Mouse (Mus musculus) midbrain, postnatal 0 days (tissue): ENCODE data around the gene Hsf4. TPM values are rescaled to one million over a fixed set of nuclear protein-coding genes. Genes with fewer than 3 reads are reported as not detected.

Experiments
- ATAC-seq: fragments of 200-750 bp; cut with Nextera tagmentation; 2 replicates; pipeline ENCODE4 v1.8.0; 2017; ENCODE audit warnings: moderate number of reproducible peaks, mild to moderate bottlenecking, moderate TSS enrichment, moderate library complexity; ENCODE audit not compliant: low FRiP score
- DNase-seq: peaks from one replicate; pipeline ENCODE4 v3.0.0-alpha.2; 2015; ENCODE audit warnings: low spot score
- H3K27ac ChIP-seq: fragments of 300-500 bp; sonication (generic); 2 replicates; pipeline ENCODE4 v1.5.1; 2014; ENCODE audit warnings: low read depth, mild to moderate bottlenecking, low read length, mixed read lengths
- H3K27me3 ChIP-seq: fragments of 300-500 bp; sonication (generic); 2 replicates; pipeline ENCODE4 v1.6.1; 2014; ENCODE audit warnings: low read length, control low read depth, mixed read lengths; ENCODE audit not compliant: insufficient read depth
- H3K36me3 ChIP-seq: fragments of 300-500 bp; sonication (generic); 2 replicates; pipeline ENCODE4 v1.6.1; 2014; ENCODE audit warnings: low read length, control low read depth, mixed read lengths; ENCODE audit not compliant: insufficient read depth
- H3K4me1 ChIP-seq: fragments of 300-500 bp; sonication (generic); 2 replicates; pipeline ENCODE4 v1.6.1; 2014; ENCODE audit warnings: mild to moderate bottlenecking, control low read depth, antibody characterized with exemption, low read length, mixed read lengths; ENCODE audit not compliant: insufficient read depth
- H3K4me2 ChIP-seq: fragments of 300-500 bp; sonication (generic); 2 replicates; pipeline ENCODE4 v1.6.1; 2014; ENCODE audit warnings: low read depth, mild to moderate bottlenecking, low read length, mixed read lengths; ENCODE audit not compliant: poor library complexity, severe bottlenecking
- H3K4me3 ChIP-seq: fragments of 300-500 bp; sonication (generic); 2 replicates; pipeline ENCODE4 v1.5.1; 2014; ENCODE audit warnings: low read depth, mild to moderate bottlenecking, low read length, moderate library complexity
- H3K9ac ChIP-seq: fragments of 300-500 bp; sonication (generic); replicated peaks from 2 replicates; pipeline ENCODE4 v1.6.1; 2014; ENCODE audit warnings: mild to moderate bottlenecking, low read length, moderate library complexity, mixed read lengths; ENCODE audit not compliant: poor library complexity, severe bottlenecking
- H3K9me3 ChIP-seq: fragments of 300-500 bp; sonication (generic); 2 replicates; pipeline ENCODE4 v1.6.1; 2016; ENCODE audit warnings: low read length, control low read depth
- CTCF ChIP-seq: IDR thresholded peaks from 2 replicates; pipeline ENCODE4 v1.5.1; 2016; ENCODE audit warnings: antibody characterized with exemption, mild to moderate bottlenecking
- WGBS: fragments of 180-500 bp; shearing (Covaris S2); extraction: QIAGEN DNeasy Blood & Tissue Kit; methylation state at CpG from one replicate; pipeline ENCODE4 v1.1.7; 2014; 5-methylcytosine and 5-hydroxymethylcytosine counted together
- polyA plus RNA-seq: library from polyadenylated mRNA; unstranded; fragments of >200 nt; fragmentation: Nextera tagmentation; extraction: Ambion mirVana; gene quantifications from 2 replicates; pipeline ENCODE4 v1.2.1, GENCODE M21; 2015
- total RNA-seq: library from RNA; depleted of rRNA; stranded (reverse); fragments of >200 nt; gene quantifications from 2 replicates; pipeline ENCODE4 v1.2.3, GENCODE M21; 2014; rRNA removed

Hsf4 gene
- 0.33 TPM in 1 of 2 replicates, not detected in the other for total RNA-seq
- polyA plus RNA-seq, result 0.43 and 0.59 TPM in 2 replicates

- no peak for TF ChIP-seq CTCF
- Histone ChIP-seq H3K27me3 (peaks cover 70% of the 10 kb centered on the region), H3K9me3 (no peaks in the 10 kb centered on the region), H3K27ac (0 out of 2 replicates have a peak within 1 kb of the TSS, but pooled peaks have one; percentile 32), H3K9ac (peak within 1 kb of the TSS; percentile 44; the same call in 1 of the 2 replicates), H3K4me1 (0 out of 2 replicates have a peak, but pooled peaks cover 6% of the 10 kb centered on the region), H3K4me3 (peak within 1 kb of the TSS; percentile 50), H3K4me2 (peak within 1 kb of the TSS; percentile 65), H3K36me3 (no peaks in the 10 kb centered on the region)
- ATAC-seq (no peak), DNase-seq (no peak)
- under 1% methylated on average over 42 of the region's 42 CpGs for WGBS
Observed at GRCm38 (mm10) chr8:105269461-105269947, at the start of gene Hsf4. Hsf4 (plus strand) TSS chr8:105269801.

- WGBS, result 87% methylated on average over 7 of the region's 7 CpGs
- Histone ChIP-seq H3K27me3 (no peaks in the 10 kb centered on the region), H3K36me3 (no peaks in the 10 kb centered on the region), H3K4me1 (peaks cover 9% of the 10 kb centered on the region), H3K27ac (no peak overlapping the region), H3K9me3 (no peaks in the 10 kb centered on the region), H3K4me2 (no peak overlapping the region), H3K9ac (no peak overlapping the region), H3K4me3 (no peak overlapping the region)
- no peak for DNase-seq
- no peak for ATAC-seq
- no peak for TF ChIP-seq CTCF
Observed at GRCm38 (mm10) chr8:105223850-105224249, 45.8 kb upstream of the Hsf4 start.

GRCm38 (mm10) chr8:105224413-105225271 is 45.0 kb upstream of the Hsf4 start, which contains the start of gene D230025D16Rik:
D230025D16Rik (plus strand) TSS chr8:105225145.
- peak within 1 kb of the TSS; percentile 96 for H3K4me3 ChIP-seq
- H3K9me3 ChIP-seq, result no peaks in the 10 kb centered on the region
- no peak for TF ChIP-seq CTCF
- H3K27ac ChIP-seq, result peak within 1 kb of the TSS; percentile 80
- peaks cover 9% of the 10 kb centered on the region for H3K4me1 ChIP-seq
- no peaks in the 10 kb centered on the region for H3K36me3 ChIP-seq
- peak within 1 kb of the TSS; percentile 68 for H3K4me2 ChIP-seq
- DNase-seq (peak; percentile 96), ATAC-seq (peak; percentile 95)
- H3K9ac ChIP-seq, result peak within 1 kb of the TSS; percentile 91
- no peaks in the 10 kb centered on the region for H3K27me3 ChIP-seq
- WGBS, result 2% methylated on average over 34 of the region's 34 CpGs

- Histone ChIP-seq H3K4me1 (peaks cover 9% of the 10 kb centered on the region), H3K36me3 (no peaks in the 10 kb centered on the region), H3K9ac (peak overlapping the region; percentile 91), H3K9me3 (no peaks in the 10 kb centered on the region), H3K27ac (peak overlapping the region; percentile 80), H3K27me3 (no peaks in the 10 kb centered on the region), H3K4me3 (peak overlapping the region; percentile 96), H3K4me2 (peak overlapping the region; percentile 68)
- DNase-seq (no peak), ATAC-seq (no peak)
- no peak for TF ChIP-seq CTCF
- under 1% methylated on average over 27 of the region's 27 CpGs for WGBS
Observed at GRCm38 (mm10) chr8:105225272-105225593, 44.4 kb upstream of the Hsf4 start.

- H3K9ac ChIP-seq, result peak overlapping the region; percentile 91
- WGBS, result 31% methylated on average over 6 of the region's 6 CpGs
Observed at GRCm38 (mm10) chr8:105225917-105226316, 43.7 kb upstream of the Hsf4 start.

More at GRCm38 (mm10) chr8:105225917-105226316, 43.7 kb upstream of the Hsf4 start:
- peak overlapping the region; percentile 68 for H3K4me2 ChIP-seq
- peak overlapping the region; percentile 96 for H3K4me3 ChIP-seq
- DNase-seq (no peak), ATAC-seq (no peak)
- no peak overlapping the region for H3K27ac ChIP-seq
- no peaks in the 10 kb centered on the region for H3K27me3 ChIP-seq
- no peak for TF ChIP-seq CTCF
- H3K4me1 ChIP-seq, result peaks cover 9% of the 10 kb centered on the region
- no peaks in the 10 kb centered on the region for H3K36me3 ChIP-seq
- H3K9me3 ChIP-seq, result no peaks in the 10 kb centered on the region
